Mouse (Mus musculus): ENCODE measurements around the gene Tgfb3.

DNA sequence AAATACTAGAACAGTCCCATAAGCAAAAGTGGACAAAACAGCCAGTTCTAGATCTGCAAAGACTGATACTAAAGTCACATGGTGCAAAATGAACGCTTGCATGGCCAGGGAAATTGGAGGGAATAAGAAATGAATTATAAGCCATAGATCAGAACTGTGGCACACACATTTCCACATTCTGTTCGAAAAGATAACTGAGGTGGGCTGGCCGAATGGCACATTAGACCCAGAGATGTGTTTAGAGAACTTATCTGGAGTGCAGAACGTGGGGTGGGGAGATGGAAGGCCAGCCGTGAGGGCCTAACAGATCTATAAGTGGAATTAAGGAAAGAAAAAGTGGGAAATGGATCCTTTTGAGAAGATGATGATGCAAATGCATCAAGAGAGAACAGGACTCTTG, 27.4 kb downstream of the Tgfb3 start:
- TF ChIP-seq POLR2A (IDR thresholded peaks at IDR 0.05; ENCODE audit: insufficient read depth, low read depth, low read length) (no peak), CTCF (IDR thresholded peaks at IDR 0.05) (no peak)
